Mouse (Mus musculus) E14TG2a.4 (cell line): ENCODE data around the gene Ago1.

Experiments used
- CTCF ChIP-seq: conservative IDR thresholded peaks from 2 replicates; pipeline ENCODE4 v1.5.1; 2014; ENCODE audit warnings: low read length
- NANOG ChIP-seq: IDR thresholded peaks from 2 replicates; pipeline ENCODE4 v1.6.1; 2014; ENCODE audit warnings: borderline replicate concordance, low read length, mixed read lengths
- POU5F1 ChIP-seq: IDR thresholded peaks from 2 replicates; pipeline ENCODE4 v1.6.1; 2014; ENCODE audit warnings: low read length, borderline replicate concordance

GRCm38 (mm10) chr4:126454547-126455254 lies 13.7 kb downstream of the Ago1 start:
- TF ChIP-seq CTCF (no peak), NANOG (no peak), POU5F1 (no peak)
